Mouse (Mus musculus): ENCODE results near the gene Srgn.
A peak's percentile ranks its signal among the peaks of the same experiment; 100 is the strongest.

- TF ChIP-seq POLR2A (IDR thresholded peaks at IDR 0.05; ENCODE audit: borderline replicate concordance, extremely low read depth, low read depth, low read length) (no peak), CTCF (IDR thresholded peaks at IDR 0.05; ENCODE audit: insufficient read depth, low read length) (0 out of 2 replicates have a peak, but pooled peaks have one; percentile 7)
Measured at GRCm38 (mm10) chr10:62544316-62544715, 17.1 kb upstream of the Srgn start.
